Mouse (Mus musculus): Measurements from ENCODE around the gene Cacng7. TPM values are rescaled to one million over a fixed set of nuclear protein-coding genes. Genes with fewer than 3 reads are reported as not detected.
"Not testable (repeated sequence)": the region's sequence is repeated elsewhere in the genome, so short reads cannot be mapped to it uniquely, and the experiment has no call there.

Gene Cacng7
- polyA plus RNA-seq, 1 experiment from 2014 or later: 3.4 TPM

DNA sequence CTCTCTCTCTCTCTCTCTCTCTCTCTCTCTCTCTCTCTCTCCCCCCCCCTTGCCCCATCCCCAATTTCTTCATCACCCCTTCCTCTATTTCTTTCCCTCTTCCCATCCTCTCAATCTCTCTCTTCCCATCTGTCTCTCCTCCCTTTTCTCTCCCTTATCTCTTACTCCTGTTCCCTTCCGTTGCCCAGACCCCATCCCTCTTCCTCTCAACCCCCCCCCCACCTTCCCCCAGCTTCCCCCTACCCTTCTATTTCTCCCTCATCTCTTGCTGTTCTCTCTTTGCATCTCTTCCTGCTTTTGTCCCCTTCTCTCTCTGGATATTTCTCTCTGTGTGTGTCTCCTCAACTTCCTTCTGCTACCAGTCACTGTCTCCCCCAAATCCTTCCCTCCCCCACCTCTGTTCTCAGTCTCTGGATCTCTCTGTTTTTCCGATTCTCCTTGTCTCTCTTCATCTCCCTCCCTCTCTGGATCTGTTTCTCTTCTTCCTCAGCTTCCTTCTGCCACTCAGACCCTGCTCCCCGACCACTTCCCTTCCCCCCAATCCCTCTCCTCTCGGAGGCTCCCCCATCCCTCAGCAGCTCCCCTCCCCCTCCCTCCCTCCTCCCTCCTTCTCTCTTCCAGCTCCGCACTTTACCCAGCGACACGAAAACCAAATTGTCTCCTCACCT lies 57.8 kb downstream of the Cacng7 start, which contains the start of gene Cacng8:
Gene Cacng8, plus strand, starts transcription at position 271 of the 668 bp plus-strand sequence.
- DNase-seq (ENCODE audit: low spot score) (peak; percentile 55), ATAC-seq (ENCODE audit: low FRiP score) (peak; percentile 11; the same call in 1 of the 2 replicates)
- WGBS: 0% methylated on average over 7 of the region's 7 CpGs
- Histone ChIP-seq H3K4me1 (replicated peaks; ENCODE audit: control insufficient read depth, insufficient read depth, low read length) (peaks cover 35% of the 10 kb centered on the region), H3K9ac (peak within 1 kb of the TSS; percentile 55), H3K27ac (peak within 1 kb of the TSS; percentile 44), H3K36me3 (replicated peaks; ENCODE audit: control insufficient read depth, insufficient read depth) (peaks cover 16% of the 10 kb centered on the region), H3K4me2 (replicated peaks) (peak within 1 kb of the TSS; percentile 68), H3K9me3 (ENCODE audit: control insufficient read depth, low read length) (no peaks in the 10 kb centered on the region), H3K4me3 (replicated peaks; ENCODE audit: low read length) (peak within 1 kb of the TSS; percentile 42), H3K27me3 (ENCODE audit: control insufficient read depth, insufficient read depth, low read length) (no peaks in the 10 kb centered on the region)

DNA sequence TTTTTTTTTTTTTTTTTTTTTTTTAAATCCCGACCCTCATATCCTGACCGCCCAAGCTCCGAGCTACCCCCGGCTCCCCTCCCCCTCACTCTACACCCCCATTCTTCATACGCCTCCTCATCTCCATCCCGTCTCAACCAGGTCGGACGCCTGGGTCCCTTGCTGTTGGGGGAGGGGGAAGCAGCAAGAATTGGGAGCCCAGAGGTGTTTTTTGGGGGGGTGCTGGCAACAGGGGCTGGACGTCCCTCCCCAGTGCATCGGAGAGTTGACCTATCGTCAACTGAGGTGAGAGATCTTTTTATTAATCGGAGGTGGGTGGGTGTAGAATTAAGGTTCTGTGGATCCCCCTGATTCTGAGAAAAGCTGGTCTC lies 58.3 kb downstream of the Cacng7 start:
- ATAC-seq (ENCODE audit: low FRiP score) (peak; percentile 17; the same call in 1 of the 2 replicates), DNase-seq (ENCODE audit: low spot score) (no peak)
- Histone ChIP-seq H3K27me3 (ENCODE audit: control insufficient read depth, insufficient read depth, low read length) (no peaks in the 10 kb centered on the region), H3K27ac (no peak overlapping the region), H3K9ac (peak overlapping the region; percentile 55), H3K4me3 (replicated peaks; ENCODE audit: low read length) (peak overlapping the region; percentile 42), H3K4me1 (replicated peaks; ENCODE audit: control insufficient read depth, insufficient read depth, low read length) (peaks cover 35% of the 10 kb centered on the region), H3K36me3 (replicated peaks; ENCODE audit: control insufficient read depth, insufficient read depth) (peaks cover 19% of the 10 kb centered on the region), H3K4me2 (replicated peaks) (peak overlapping the region; percentile 68), H3K9me3 (ENCODE audit: control insufficient read depth, low read length) (no peaks in the 10 kb centered on the region)
- WGBS: 3% methylated on average over 12 of the region's 12 CpGs

DNA sequence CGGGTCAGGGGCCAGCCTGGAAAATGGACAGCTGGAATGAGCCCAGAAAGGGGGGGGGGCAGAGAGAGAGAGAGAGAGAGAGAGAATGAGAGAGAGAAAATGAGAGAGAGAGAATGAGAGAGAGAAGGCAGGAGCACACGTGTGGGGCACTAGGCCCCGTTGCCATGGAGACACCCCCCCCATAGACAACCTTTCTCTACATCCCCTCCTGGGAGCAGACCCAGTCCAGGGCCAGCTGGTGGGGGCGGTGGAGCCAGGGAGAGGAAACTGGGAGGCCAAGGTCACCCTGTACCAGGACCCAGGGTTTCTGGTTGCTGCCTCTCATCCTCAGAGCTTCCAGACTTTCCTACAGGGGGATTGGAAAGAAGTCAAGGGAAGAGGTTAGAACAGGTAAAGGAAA lies 59.1 kb downstream of the Cacng7 start:
- Histone ChIP-seq H3K4me3 (replicated peaks; ENCODE audit: low read length) (peak overlapping the region; percentile 42), H3K4me2 (replicated peaks) (peak overlapping the region; percentile 68), H3K9ac (peak overlapping the region; percentile 55), H3K27ac (no peak overlapping the region), H3K9me3 (ENCODE audit: control insufficient read depth, low read length) (no peaks in the 10 kb centered on the region), H3K4me1 (replicated peaks; ENCODE audit: control insufficient read depth, insufficient read depth, low read length) (peaks cover 35% of the 10 kb centered on the region), H3K27me3 (ENCODE audit: control insufficient read depth, insufficient read depth, low read length) (no peaks in the 10 kb centered on the region), H3K36me3 (replicated peaks; ENCODE audit: control insufficient read depth, insufficient read depth) (peaks cover 22% of the 10 kb centered on the region)
- ATAC-seq (ENCODE audit: low FRiP score) (0 out of 2 replicates have a peak, but pooled peaks have one; percentile 36), DNase-seq (ENCODE audit: low spot score) (no peak)
- 7% methylated on average over 4 of the region's 4 CpGs for WGBS

DNA sequence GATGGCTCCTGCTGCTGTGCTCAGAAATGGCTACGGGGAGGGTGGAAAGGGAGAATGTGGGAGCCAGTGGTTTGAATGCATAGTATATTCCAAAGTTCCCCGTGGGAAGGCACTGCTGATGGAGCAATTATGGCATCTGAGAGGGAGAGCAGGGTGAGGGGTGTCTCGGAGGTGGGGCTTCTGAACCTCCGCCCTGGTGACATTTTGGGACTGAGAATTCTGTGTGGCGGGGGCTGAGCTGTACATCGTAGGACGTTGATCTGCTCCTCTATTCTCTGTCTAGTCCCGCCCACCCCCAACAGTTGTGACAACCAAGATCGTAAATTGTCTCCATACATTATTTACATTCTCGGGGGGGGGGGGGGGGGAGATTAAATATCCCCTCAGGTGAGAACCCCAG lies 64.6 kb downstream of the Cacng7 start:
- 0 out of 2 replicates have a peak, but pooled peaks have one; percentile 39 for ATAC-seq (ENCODE audit: low FRiP score)

DNA sequence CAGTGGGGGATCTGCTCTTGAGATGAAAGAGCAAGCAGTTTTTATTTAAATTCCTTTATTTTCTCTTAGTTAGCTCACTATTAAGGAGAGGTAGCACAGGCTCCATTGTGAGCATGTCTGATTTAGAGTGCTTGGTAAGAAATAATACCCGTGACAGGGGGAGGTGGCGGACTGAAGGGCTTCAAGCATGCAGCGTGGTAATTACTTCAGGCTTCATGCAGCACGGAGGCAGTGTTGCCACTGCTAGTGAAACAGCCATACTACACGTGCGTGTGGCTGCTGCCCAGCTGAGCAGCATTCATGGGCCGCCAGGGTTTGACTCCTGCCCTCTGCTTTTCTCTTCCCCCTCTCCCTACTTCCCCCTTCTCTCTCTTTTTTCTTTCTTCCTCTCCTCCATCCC lies 65.0 kb downstream of the Cacng7 start:
- H3K4me3 ChIP-seq (replicated peaks; ENCODE audit: low read length): peak overlapping the region; percentile 7; the same call in 1 of the 2 replicates
- 25% methylated on average over 7 of the region's 7 CpGs for WGBS
- peaks cover 22% of the 10 kb centered on the region for H3K36me3 ChIP-seq (replicated peaks; ENCODE audit: control insufficient read depth, insufficient read depth)
- H3K4me2 ChIP-seq (replicated peaks): peak overlapping the region; percentile 30
- H3K4me1 ChIP-seq (replicated peaks; ENCODE audit: control insufficient read depth, insufficient read depth, low read length): peaks cover 19% of the 10 kb centered on the region
- H3K9me3 ChIP-seq (ENCODE audit: control insufficient read depth, low read length): no peaks in the 10 kb centered on the region
- ATAC-seq (ENCODE audit: low FRiP score) (peak; percentile 58; the same call in 1 of the 2 replicates), DNase-seq (ENCODE audit: low spot score) (no peak)
- no peak overlapping the region for H3K27ac ChIP-seq
- H3K27me3 ChIP-seq (ENCODE audit: control insufficient read depth, insufficient read depth, low read length): no peaks in the 10 kb centered on the region
- H3K9ac ChIP-seq: 0 out of 2 replicates have a peak overlapping the region, but pooled peaks have one; percentile 11

More for the DNA sequence above, 64.6 kb downstream of the Cacng7 start:
- Histone ChIP-seq H3K36me3 (replicated peaks; ENCODE audit: control insufficient read depth, insufficient read depth) (peaks cover 22% of the 10 kb centered on the region), H3K9me3 (ENCODE audit: control insufficient read depth, low read length) (no peaks in the 10 kb centered on the region), H3K4me1 (replicated peaks; ENCODE audit: control insufficient read depth, insufficient read depth, low read length) (peaks cover 23% of the 10 kb centered on the region), H3K27me3 (ENCODE audit: control insufficient read depth, insufficient read depth, low read length) (no peaks in the 10 kb centered on the region), H3K4me3 (replicated peaks; ENCODE audit: low read length) (0 out of 2 replicates have a peak overlapping the region, but pooled peaks have one; percentile 7), H3K27ac (no peak overlapping the region), H3K4me2 (replicated peaks) (peak overlapping the region; percentile 30), H3K9ac (0 out of 2 replicates have a peak overlapping the region, but pooled peaks have one; percentile 11)
- 44% methylated on average over 10 of the region's 10 CpGs for WGBS
- DNase-seq (ENCODE audit: low spot score): no peak

DNA sequence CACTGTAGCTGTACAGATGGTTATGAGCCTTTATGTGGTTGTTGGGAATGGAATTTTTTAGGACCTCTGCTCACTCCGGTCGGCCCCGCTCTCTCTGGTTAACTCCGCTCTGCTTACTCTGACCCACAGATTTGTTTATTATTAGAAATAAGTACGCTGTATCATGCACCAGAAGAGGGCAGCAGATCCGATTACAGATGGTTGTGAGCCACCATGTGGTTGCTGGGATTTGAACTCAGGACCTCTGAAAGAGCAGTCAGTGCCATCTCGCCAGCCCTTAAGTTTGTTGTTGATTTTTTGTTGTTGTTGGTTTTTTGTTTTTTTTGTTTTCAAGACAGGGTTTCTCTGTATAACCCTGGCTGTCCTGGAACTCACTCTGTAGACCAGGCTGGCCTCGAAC lies 65.6 kb downstream of the Cacng7 start:
- H3K9me3 ChIP-seq (ENCODE audit: control insufficient read depth, low read length); H3K27me3 ChIP-seq (ENCODE audit: control insufficient read depth, insufficient read depth, low read length); DNase-seq (ENCODE audit: low spot score); H3K9ac ChIP-seq; ATAC-seq (ENCODE audit: low FRiP score); H3K27ac ChIP-seq; H3K4me2 ChIP-seq (replicated peaks); H3K4me3 ChIP-seq (replicated peaks; ENCODE audit: low read length): not testable (repeated sequence)
- H3K4me1 ChIP-seq (replicated peaks; ENCODE audit: control insufficient read depth, insufficient read depth, low read length): peaks cover 15% of the 10 kb centered on the region; the same call in 1 of the 2 replicates
- 89% methylated on average over 8 of the region's 8 CpGs for whole genome bisulfite sequencing
- H3K36me3 ChIP-seq (replicated peaks; ENCODE audit: control insufficient read depth, insufficient read depth): peaks cover 25% of the 10 kb centered on the region

DNA sequence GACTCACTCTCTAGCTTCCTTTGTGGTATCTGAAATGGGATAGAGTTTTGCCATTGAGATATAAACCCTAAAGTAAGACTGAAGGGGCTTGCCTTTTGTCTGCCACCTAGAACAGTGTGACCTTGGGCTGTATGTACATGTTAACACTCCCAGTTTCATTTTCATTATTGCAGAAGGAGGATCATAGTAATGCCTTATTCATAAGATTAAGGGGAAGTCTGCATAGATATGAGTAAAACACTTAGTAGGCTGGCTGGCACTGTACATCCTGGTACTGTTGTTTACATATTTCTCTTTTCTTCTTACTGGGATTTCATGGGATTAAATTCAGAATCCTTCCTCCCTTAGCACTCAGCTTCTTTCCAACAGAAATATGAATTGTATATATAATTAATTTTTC lies 67.2 kb downstream of the Cacng7 start:
- Histone ChIP-seq H3K4me1 (replicated peaks; ENCODE audit: control insufficient read depth, insufficient read depth, low read length) (peaks cover 14% of the 10 kb centered on the region; the same call in 1 of the 2 replicates), H3K27me3 (ENCODE audit: control insufficient read depth, insufficient read depth, low read length) (no peaks in the 10 kb centered on the region), H3K9me3 (ENCODE audit: control insufficient read depth, low read length) (no peaks in the 10 kb centered on the region), H3K27ac (no peak overlapping the region), H3K4me3 (replicated peaks; ENCODE audit: low read length) (no peak overlapping the region), H3K36me3 (replicated peaks; ENCODE audit: control insufficient read depth, insufficient read depth) (0 out of 2 replicates have a peak, but pooled peaks cover 15% of the 10 kb centered on the region), H3K4me2 (replicated peaks) (no peak overlapping the region), H3K9ac (no peak overlapping the region)
- no peak for ATAC-seq (ENCODE audit: low FRiP score)
- no peak for DNase-seq (ENCODE audit: low spot score)

DNA sequence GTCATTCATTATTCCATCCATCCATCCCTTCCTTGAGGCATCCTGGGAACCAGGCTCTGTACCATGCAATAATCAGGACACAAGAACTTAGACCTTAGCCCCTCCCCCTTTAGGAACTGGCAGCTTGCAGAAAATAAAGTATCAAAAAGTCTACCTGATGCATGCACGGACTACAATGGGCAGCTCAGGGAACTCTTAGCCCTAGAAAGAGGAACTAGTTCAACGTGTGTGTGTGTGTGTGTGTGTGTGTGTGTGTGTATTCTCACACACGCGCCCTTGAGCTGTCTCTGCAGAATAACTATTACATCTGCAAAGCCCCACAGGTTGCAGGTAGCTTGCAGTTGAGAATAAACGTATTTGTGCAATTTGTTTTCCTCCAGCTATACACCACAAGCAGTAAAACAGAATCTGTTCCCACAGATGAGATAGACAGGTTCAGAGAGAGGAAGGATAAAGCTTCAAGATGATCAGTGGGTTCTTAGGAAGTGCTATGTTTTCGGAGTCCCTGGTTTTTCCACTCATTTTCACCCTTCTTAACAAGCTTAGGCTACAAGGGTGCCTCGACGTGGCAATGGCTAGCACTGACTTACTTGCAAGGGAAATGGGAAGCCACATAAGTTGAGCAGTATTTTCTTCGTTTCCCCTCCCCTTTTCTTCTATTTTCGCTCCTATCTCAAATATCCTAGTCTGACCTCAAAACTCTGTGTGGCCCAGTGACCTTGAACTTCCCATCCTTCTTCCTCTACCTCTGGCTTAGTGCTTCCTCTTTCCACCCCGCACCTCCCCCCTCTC lies 77.2 kb downstream of the Cacng7 start:
- 74% methylated on average over 11 of the region's 11 CpGs for WGBS
- no peak for ATAC-seq (ENCODE audit: low FRiP score)
- no peak overlapping the region for H3K4me3 ChIP-seq (replicated peaks; ENCODE audit: low read length)
- no peaks in the 10 kb centered on the region for H3K36me3 ChIP-seq (replicated peaks; ENCODE audit: control insufficient read depth, insufficient read depth)
- H3K27ac ChIP-seq: no peak overlapping the region
- H3K27me3 ChIP-seq (ENCODE audit: control insufficient read depth, insufficient read depth, low read length): peaks cover 25% of the 10 kb centered on the region
- no peak for DNase-seq (ENCODE audit: low spot score)
- no peak overlapping the region for H3K4me2 ChIP-seq (replicated peaks)
- H3K9me3 ChIP-seq (ENCODE audit: control insufficient read depth, low read length): no peaks in the 10 kb centered on the region
- H3K9ac ChIP-seq: no peak overlapping the region
- H3K4me1 ChIP-seq (replicated peaks; ENCODE audit: control insufficient read depth, insufficient read depth, low read length): peaks cover 11% of the 10 kb centered on the region; the same call in 1 of the 2 replicates
